Mouse (Mus musculus) E14TG2a.4 (cell line): ENCODE measurements around the gene Igdcc4.
"Not testable (repeated sequence)": the region's sequence is repeated elsewhere in the genome, so short reads cannot be mapped to it uniquely, and the experiment has no call there.

Experiments
- H3K27me3 ChIP-seq: 2 replicates; pipeline ENCODE4 v1.6.1; 2014; ENCODE audit warnings: low read length, control low read depth; ENCODE audit not compliant: insufficient read depth
- H3K36me3 ChIP-seq: 2 replicates; pipeline ENCODE4 v1.6.1; 2014; ENCODE audit warnings: low read length, control low read depth; ENCODE audit not compliant: insufficient read depth
- H3K4me1 ChIP-seq: replicated peaks from 2 replicates; pipeline ENCODE4 v1.6.1; 2014; ENCODE audit warnings: low read depth, low read length, control low read depth
- H3K4me3 ChIP-seq: replicated peaks from 2 replicates; pipeline ENCODE4 v1.5.1; 2014; ENCODE audit warnings: mild to moderate bottlenecking, low read length
- H3K9me3 ChIP-seq: 2 replicates; pipeline ENCODE4 v1.6.1; 2014; ENCODE audit warnings: low read length, control low read depth
- CTCF ChIP-seq: conservative IDR thresholded peaks from 2 replicates; pipeline ENCODE4 v1.5.1; 2014; ENCODE audit warnings: low read length
- NANOG ChIP-seq: IDR thresholded peaks from 2 replicates; pipeline ENCODE4 v1.6.1; 2014; ENCODE audit warnings: borderline replicate concordance, low read length, mixed read lengths
- POU5F1 ChIP-seq: IDR thresholded peaks from 2 replicates; pipeline ENCODE4 v1.6.1; 2014; ENCODE audit warnings: low read length, borderline replicate concordance

Igdcc4 gene

DNA sequence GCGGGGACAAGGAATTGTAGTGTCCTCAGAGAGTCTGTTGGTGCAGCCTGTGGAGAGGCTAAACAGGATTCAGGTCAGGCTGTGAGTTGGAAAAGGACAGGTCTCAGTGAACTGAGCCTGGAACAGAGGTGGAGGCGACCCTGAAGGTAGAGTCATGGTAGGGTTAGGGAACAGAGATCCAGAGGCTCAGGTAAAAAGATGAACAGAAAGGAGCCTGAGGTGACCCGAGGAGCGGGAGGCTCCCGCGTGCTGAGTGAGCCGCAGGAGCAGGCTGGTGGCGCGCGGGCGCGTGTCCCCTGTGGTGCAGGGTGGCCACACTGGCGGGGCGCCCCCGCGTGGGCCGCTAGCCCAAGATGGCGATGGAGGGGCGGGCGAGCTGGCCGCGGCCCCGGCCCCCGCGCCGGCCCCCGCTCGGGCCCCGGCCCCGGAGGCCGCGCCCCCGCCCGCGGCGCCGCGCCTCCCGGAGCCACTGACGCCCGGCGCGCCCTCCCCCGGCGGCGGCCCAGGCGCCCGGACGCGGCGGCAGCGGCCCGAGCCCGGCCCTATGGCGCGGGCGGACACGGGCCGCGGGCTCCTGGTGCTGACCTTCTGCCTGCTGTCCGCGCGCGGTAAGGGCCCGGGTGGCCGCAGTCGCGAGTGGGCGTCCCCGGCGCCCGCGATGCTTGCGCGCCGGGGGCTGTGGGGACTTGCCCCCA is at the start of gene Igdcc4:
Igdcc4 (plus strand) TSS at position 496 of the 695 bp plus-strand sequence.
- H3K36me3 ChIP-seq, result no peaks in the 10 kb centered on the region
- H3K27me3 ChIP-seq, result peaks cover 60% of the 10 kb centered on the region
- peak within 1 kb of the TSS; percentile 85 for H3K4me3 ChIP-seq
- peaks cover 60% of the 10 kb centered on the region for H3K4me1 ChIP-seq
- no peak for TF ChIP-seq POU5F1
- no peak for TF ChIP-seq NANOG
- TF ChIP-seq CTCF, result no peak
- no peaks in the 10 kb centered on the region; the same call in 1 of the 2 replicates for H3K9me3 ChIP-seq

DNA sequence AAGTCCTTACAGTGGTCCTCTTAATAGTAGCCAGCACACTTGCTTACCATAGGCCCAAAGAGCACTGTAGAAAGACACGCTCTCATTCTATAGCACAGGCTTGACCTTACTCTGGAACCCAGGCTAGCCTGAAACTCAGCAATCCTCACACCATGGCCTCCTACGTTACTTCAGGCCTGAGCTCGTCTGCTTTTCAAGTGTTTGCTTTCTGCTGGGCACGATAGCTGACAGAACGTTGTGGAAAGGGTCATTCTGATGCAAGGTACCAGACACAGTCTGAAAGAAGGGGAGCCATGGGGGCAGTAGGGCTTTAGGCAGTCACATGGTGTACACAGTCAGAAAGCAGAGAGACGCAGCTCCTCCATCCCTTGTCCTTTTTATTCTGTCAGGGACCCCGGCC is 37.0 kb upstream of the Igdcc4 start:
- peaks cover 78% of the 10 kb centered on the region for H3K36me3 ChIP-seq
- no peaks in the 10 kb centered on the region for H3K27me3 ChIP-seq
- no peaks in the 10 kb centered on the region for H3K9me3 ChIP-seq
- H3K4me1 ChIP-seq, result no peaks in the 10 kb centered on the region
- TF ChIP-seq CTCF (no peak), NANOG (no peak)
- no peak overlapping the region for H3K4me3 ChIP-seq

DNA sequence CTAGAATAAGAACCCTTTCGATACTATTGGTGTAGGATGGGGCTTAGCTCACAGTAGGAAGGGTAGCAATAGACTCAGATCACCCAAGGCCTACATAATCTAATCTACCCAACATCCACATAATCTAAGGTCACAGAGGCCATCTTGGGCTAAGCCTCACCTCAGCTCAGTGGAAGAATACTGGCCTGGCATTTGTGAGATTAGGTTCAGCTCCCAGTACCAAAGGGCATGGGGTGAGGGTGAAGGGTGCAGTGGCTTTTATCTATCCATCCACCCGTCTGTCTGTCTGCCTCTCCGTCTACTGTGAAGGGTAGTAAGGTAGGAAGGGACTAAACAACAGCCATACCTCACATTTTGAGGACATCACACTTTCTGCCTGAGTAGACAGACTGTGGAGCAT is 30.7 kb upstream of the Igdcc4 start:
- no peaks in the 10 kb centered on the region for H3K9me3 ChIP-seq
- no peak overlapping the region for H3K4me3 ChIP-seq
- TF ChIP-seq NANOG (no peak), CTCF (no peak), POU5F1 (no peak)
- H3K4me1 ChIP-seq, result 0 out of 2 replicates have a peak, but pooled peaks cover 7% of the 10 kb centered on the region
- H3K27me3 ChIP-seq, result no peaks in the 10 kb centered on the region
- peaks cover 63% of the 10 kb centered on the region for H3K36me3 ChIP-seq

DNA sequence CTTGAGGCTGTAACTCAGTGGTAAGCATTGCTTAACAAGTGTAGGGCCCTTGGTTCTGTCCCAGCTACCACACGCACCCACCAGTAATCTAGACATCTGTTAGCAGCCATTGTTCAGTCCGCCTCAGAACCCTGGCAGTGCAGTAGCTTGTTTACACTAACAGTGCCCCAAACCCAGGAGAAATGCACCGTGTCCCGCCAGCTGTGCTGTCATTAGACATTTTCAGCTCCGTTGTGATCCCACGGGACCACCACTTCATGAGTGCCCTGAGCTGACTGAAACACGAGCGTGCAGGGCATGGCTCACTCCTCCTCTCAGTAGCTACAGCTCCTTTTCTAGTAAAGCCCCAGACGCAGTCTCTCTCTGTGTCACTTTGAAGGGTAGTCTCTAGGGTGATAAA is 27.7 kb upstream of the Igdcc4 start:
- no peaks in the 10 kb centered on the region for H3K9me3 ChIP-seq
- H3K4me1 ChIP-seq, result 0 out of 2 replicates have a peak, but pooled peaks cover 7% of the 10 kb centered on the region
- no peak overlapping the region for H3K4me3 ChIP-seq
- TF ChIP-seq NANOG (no peak), CTCF (no peak), POU5F1 (no peak)
- H3K36me3 ChIP-seq, result peaks cover 62% of the 10 kb centered on the region
- no peaks in the 10 kb centered on the region for H3K27me3 ChIP-seq

DNA sequence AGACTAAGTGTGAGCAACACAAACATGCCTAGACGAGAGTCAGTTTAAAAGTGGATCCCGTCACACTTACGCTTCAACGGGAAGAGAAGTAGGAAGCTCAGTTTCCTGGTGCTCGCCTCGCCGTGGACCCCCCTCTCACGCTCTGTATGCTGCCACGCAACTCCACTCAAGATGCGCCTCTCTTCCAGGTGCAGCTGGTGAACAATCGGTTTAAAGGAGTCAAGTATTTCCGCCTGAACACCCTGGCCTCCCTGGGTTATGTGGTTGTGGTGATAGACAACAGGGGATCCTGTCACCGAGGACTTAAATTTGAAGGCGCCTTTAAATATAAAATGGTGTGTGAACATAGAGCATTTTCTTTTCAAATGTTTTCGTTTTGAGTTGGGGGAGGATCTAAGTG is 27.0 kb upstream of the Igdcc4 start:
- no peak overlapping the region for H3K4me3 ChIP-seq
- no peak for TF ChIP-seq POU5F1
- TF ChIP-seq CTCF, result no peak

DNA sequence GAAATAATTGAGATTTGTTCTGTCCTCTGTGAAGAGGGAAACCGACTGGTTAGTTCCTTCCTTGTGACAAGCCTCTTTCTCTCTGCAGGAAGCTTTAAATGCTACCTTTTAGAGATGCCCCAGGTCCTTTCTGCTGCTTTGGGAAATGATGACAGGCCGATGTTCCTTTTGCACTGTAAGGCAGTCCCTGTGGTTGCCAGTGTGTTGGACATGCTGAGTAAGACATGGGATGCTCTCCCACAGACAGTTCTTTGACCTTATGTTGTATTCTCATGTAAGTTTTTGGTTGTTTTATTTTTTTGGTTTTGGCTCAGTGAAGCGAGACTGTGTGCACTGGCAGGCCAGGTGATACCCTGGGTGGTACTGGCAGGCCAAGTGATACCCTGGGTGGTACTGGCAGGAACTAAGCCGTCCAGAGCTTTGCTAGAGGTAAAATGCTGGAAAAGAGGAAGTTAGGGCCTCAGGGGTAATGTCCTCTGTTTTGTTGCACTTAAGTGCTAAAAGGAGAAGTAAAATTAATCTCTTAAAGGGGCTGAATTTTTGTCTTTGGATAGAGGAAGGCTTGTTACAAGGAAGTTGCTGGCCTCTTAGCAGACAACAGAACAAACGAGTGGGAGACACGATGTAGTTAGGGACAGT is 26.3 kb upstream of the Igdcc4 start:
- TF ChIP-seq CTCF (no peak), NANOG (no peak), POU5F1 (no peak)
- Histone ChIP-seq H3K9me3 (no peaks in the 10 kb centered on the region), H3K36me3 (peaks cover 60% of the 10 kb centered on the region), H3K4me1 (0 out of 2 replicates have a peak, but pooled peaks cover 7% of the 10 kb centered on the region), H3K4me3 (no peak overlapping the region), H3K27me3 (no peaks in the 10 kb centered on the region)

More for the DNA sequence above, 27.0 kb upstream of the Igdcc4 start:
- no peaks in the 10 kb centered on the region for H3K9me3 ChIP-seq
- H3K36me3 ChIP-seq, result peaks cover 62% of the 10 kb centered on the region
- H3K27me3 ChIP-seq, result no peaks in the 10 kb centered on the region
- H3K4me1 ChIP-seq, result 0 out of 2 replicates have a peak, but pooled peaks cover 7% of the 10 kb centered on the region

DNA sequence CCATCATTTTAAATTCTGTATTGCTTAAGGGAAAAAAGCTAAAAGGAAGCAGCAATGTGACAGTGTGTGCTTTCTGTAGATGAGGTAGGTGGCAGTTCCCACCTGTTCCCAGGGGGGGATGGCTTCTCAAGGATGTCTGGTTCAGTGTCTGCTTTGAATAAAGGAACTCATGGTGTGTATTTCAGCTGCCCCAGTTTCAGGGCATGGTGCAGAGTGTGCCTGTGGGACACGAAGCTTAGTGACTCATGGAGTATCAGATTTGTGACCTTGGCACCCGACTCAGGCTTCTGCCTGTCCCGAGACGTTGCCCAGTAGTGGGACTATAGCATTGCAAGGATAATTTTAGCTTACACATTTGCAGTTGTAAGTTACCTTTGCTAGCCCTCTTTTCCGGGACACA is 23.8 kb upstream of the Igdcc4 start:
- Histone ChIP-seq H3K4me3 (no peak overlapping the region), H3K9me3 (no peaks in the 10 kb centered on the region), H3K36me3 (peaks cover 67% of the 10 kb centered on the region), H3K27me3 (no peaks in the 10 kb centered on the region), H3K4me1 (peaks cover 9% of the 10 kb centered on the region)
- TF ChIP-seq NANOG, result no peak
- TF ChIP-seq CTCF, result no peak
- no peak for TF ChIP-seq POU5F1

DNA sequence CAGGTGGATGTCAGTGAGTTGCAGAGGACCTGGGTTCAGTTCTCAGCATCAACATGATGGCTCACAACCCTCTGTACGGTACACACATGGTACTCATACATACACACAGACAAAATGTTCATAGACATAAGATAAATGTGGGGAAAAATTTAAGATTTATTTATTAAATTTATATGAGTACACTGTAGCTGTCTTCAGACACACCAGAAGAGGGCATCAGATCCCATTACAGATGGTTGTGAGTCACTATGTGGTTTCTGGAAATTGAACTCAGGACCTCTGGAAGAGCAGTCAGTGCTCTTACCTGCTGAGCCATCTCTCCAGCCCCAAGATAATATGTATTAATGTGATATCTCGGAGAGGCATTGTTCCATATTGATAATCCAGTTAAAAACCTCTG is 21.1 kb upstream of the Igdcc4 start:
- not testable (repeated sequence) for H3K27me3 ChIP-seq, H3K4me3 ChIP-seq, H3K9me3 ChIP-seq
- Histone ChIP-seq H3K4me1 (peaks cover 25% of the 10 kb centered on the region), H3K36me3 (peaks cover 52% of the 10 kb centered on the region)
